Comparison of ENCODE assay signal across 9 mouse cellular contexts in the genomic region with DNA sequence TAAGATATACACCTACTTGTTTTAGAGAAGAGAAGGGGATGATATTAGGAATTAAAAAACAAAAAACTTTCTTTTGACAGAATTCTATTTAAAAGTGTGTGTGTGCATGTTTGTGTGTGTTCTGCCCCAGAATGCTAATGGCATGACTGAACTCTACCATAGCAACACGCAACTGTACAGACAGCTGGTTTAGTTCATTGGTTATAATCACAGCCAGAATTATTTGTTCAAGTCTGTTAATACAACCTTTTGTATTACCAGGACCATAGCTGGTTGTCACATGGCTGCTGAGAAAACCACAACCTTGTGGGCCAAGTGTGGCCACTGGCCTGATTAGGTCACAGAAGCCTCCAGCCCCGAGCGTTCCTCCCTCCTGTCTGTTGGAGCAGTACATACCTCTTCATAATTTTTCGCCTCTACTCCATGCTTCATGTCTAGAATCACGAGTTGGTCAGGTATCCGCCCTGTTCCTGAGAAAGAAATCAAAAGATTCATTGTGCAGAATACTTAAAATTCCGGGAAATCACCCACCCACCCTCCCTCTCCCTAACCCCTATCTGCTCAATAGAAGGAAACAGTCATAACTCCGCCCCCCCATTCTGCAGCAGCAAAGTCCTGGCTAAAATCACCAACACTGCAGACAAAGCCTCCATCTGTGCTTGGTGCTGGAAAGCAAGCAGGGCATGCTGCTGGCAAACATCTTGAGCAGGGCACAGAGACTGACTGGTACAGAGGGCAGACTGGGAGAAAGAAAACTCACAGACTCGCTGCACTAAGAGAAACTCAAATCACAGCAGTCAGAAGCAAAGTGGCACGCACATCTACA. TPM values are rescaled to one million over a fixed set of nuclear protein-coding genes. Genes with fewer than 3 reads are reported as not detected.
A peak's percentile ranks its signal among the peaks of the same experiment; 100 is the strongest.
DNase-seq lines count a peak whose midpoint lies in the region; ATAC-seq and TF ChIP-seq lines count a peak whose summit lies in the region.
"Had no signal": no experiment of that assay in that cellular context is flagged by ENCODE, and none has a peak within 500 bp of the region (broad histone marks: within the 10 kb centered on the region; RNA-seq: fewer than 3 reads in every experiment).

No protein-coding gene starts in this region.

- H3K79me2 ChIP-seq in heart, adult 2 months (replicated peaks; ENCODE audit: control insufficient read depth, insufficient read depth, low read length) = peaks cover 5% of the 10 kb centered on the region

- 0 out of 2 replicates have a peak, but pooled peaks have one; percentile 38 for TF ChIP-seq EP300 in heart, adult 2 months (IDR thresholded peaks at IDR 0.05; ENCODE audit: insufficient read depth, low read depth, low read length)

- WGBS in embryonic facial prominence, embryonic 11.5 days = 79% methylated on average over 10 of the region's 10 CpGs
- 86% methylated on average over 10 of the region's 10 CpGs for WGBS in embryonic facial prominence, embryonic 10.5 days
- WGBS in heart, adult 2 months = 45% methylated on average over 10 of the region's 10 CpGs
- 24% methylated on average over 10 of the region's 10 CpGs for WGBS in olfactory bulb, adult 2 months

- no peak for DNase-seq in embryonic facial prominence, embryonic 11.5 days (ENCODE audit: low spot score)
- DNase-seq in embryonic facial prominence, embryonic 10.5 days (ENCODE audit: low spot score) = no peak
- DNase-seq in Patski (ENCODE audit: low read depth, low spot score) = no peak
- DNase-seq in heart, adult 2 months = peak in 1 of 2 experiments; percentile 48
- peak; percentile 60 to 86 for DNase-seq in layer of hippocampus, postnatal 14 days (ENCODE audit: low spot score in 2 of 2)
- DNase-seq in retina, postnatal 1 day = no peak
- no peak for DNase-seq in gastrocnemius, postnatal 4 days (ENCODE audit: low spot score in 2 of 2)

- CTCF ChIA-PET in Patski (lab: Charles Lee) = interaction anchor here (1.3 kb wide), 1 partner anchor 10 kb away, joined by 3 read pairs; no protein-coding TSS in a partner anchor

- H3K27me3 ChIP-seq in embryonic facial prominence, embryonic 11.5 days (ENCODE audit: control insufficient read depth, insufficient read depth, low read length) = no peaks in the 10 kb centered on the region
- H3K27me3 ChIP-seq in embryonic facial prominence, embryonic 10.5 days (replicated peaks; ENCODE audit: low read depth, poor library complexity, severe bottlenecking) = no peaks in the 10 kb centered on the region
- no peaks in the 10 kb centered on the region for H3K27me3 ChIP-seq in Patski
- no peaks in the 10 kb centered on the region for H3K27me3 ChIP-seq in heart, adult 2 months (ENCODE audit: control insufficient read depth, insufficient read depth, low read length)
- H3K27me3 ChIP-seq: megakaryocyte, embryonic 14.5 days had no signal

- ATAC-seq in embryonic facial prominence, embryonic 11.5 days (replicated peaks; ENCODE audit: insufficient number of reproducible peaks, low FRiP score, low TSS enrichment, low read depth) = no peak
- peak; percentile 44 for ATAC-seq in Patski

- no peak overlapping the region for H3K4me3 ChIP-seq in embryonic facial prominence, embryonic 11.5 days (ENCODE audit: low read depth, low read length)
- H3K4me3 ChIP-seq in embryonic facial prominence, embryonic 10.5 days = no peak overlapping the region
- 0 out of 2 replicates have a peak overlapping the region, but pooled peaks have one; percentile 9 for H3K4me3 ChIP-seq in heart, adult 2 months
- no peak overlapping the region for H3K4me3 ChIP-seq in olfactory bulb, adult 2 months (ENCODE audit: insufficient read depth, low read depth, low read length)
- H3K4me3 ChIP-seq: megakaryocyte, embryonic 14.5 days had no signal

- in situ Hi-C loops in Patski (cut with MboI; ENCODE audit: low pct_unique_long_range_greater_than_20kb) = no loop called here

- H3K4me1 ChIP-seq in embryonic facial prominence, embryonic 11.5 days (ENCODE audit: control insufficient read depth, insufficient read depth, low read length) = no peaks in the 10 kb centered on the region
- no peaks in the 10 kb centered on the region for H3K4me1 ChIP-seq in embryonic facial prominence, embryonic 10.5 days
- peaks cover 20% of the 10 kb centered on the region for H3K4me1 ChIP-seq in heart, adult 2 months (ENCODE audit: control insufficient read depth, insufficient read depth, low read length)
- H3K4me1 ChIP-seq in olfactory bulb, adult 2 months (ENCODE audit: control insufficient read depth, insufficient read depth, low read length) = peaks cover 3% of the 10 kb centered on the region

- TF ChIP-seq CTCF in Patski (IDR thresholded peaks at IDR 0.05) = no peak
- no peak for TF ChIP-seq CTCF in heart, adult 2 months (IDR thresholded peaks at IDR 0.05)
- no peak for TF ChIP-seq CTCF in olfactory bulb, adult 2 months (IDR thresholded peaks at IDR 0.05; ENCODE audit: insufficient read depth, low read depth, low read length)

- no peak overlapping the region for H3K9ac ChIP-seq in embryonic facial prominence, embryonic 11.5 days (replicated peaks; ENCODE audit: low read length)
- peak overlapping the region; percentile 41; the same call in 1 of the 2 replicates for H3K9ac ChIP-seq in heart, adult 2 months (ENCODE audit: low read depth, low read length)

- intact Hi-C loops in heart, adult 2 months (cut with DNase I) = no loop called here

- POLR2A ChIA-PET in Patski (lab: Charles Lee) = no interaction called here

- TF ChIP-seq POLR2A in heart, adult 2 months (IDR thresholded peaks at IDR 0.05; ENCODE audit: insufficient read depth, low read depth, low read length) = peak; percentile 74
- no peak for TF ChIP-seq POLR2A in olfactory bulb, adult 2 months (IDR thresholded peaks at IDR 0.05; ENCODE audit: insufficient read depth, low read depth, low read length)

- no peak overlapping the region for H3K4me2 ChIP-seq in embryonic facial prominence, embryonic 11.5 days (ENCODE audit: low read depth, low read length)

- H3K9me3 ChIP-seq in embryonic facial prominence, embryonic 11.5 days (replicated peaks; ENCODE audit: control insufficient read depth, low read length) = no peaks in the 10 kb centered on the region
- no peaks in the 10 kb centered on the region for H3K9me3 ChIP-seq in embryonic facial prominence, embryonic 10.5 days
- H3K9me3 ChIP-seq: megakaryocyte, embryonic 14.5 days had no signal

- 0 out of 2 replicates have a peak overlapping the region, but pooled peaks have one; percentile 28 for H3K27ac ChIP-seq in embryonic facial prominence, embryonic 11.5 days (replicated peaks; ENCODE audit: low read depth, low read length)
- H3K27ac ChIP-seq in embryonic facial prominence, embryonic 10.5 days (replicated peaks) = no peak overlapping the region
- H3K27ac ChIP-seq in heart, adult 2 months = peak overlapping the region; percentile 81
- peak overlapping the region; percentile 78 for H3K27ac ChIP-seq in olfactory bulb, adult 2 months (ENCODE audit: insufficient read depth, low read depth, low read length)

- no peaks in the 10 kb centered on the region; the same call in 1 of the 2 replicates for H3K36me3 ChIP-seq in embryonic facial prominence, embryonic 11.5 days (replicated peaks; ENCODE audit: control insufficient read depth, insufficient read depth, low read depth, low read length)
- peaks cover 76% of the 10 kb centered on the region for H3K36me3 ChIP-seq in embryonic facial prominence, embryonic 10.5 days (replicated peaks)
- peaks cover 37% of the 10 kb centered on the region for H3K36me3 ChIP-seq in heart, adult 2 months (ENCODE audit: control insufficient read depth, insufficient read depth, low read length)

RNA-seq across cellular contexts. Expression of a gene that starts 11.5 kb away (rescaled TPM):
- polyA plus RNA-seq in embryonic facial prominence, embryonic 11.5 days (2014; fragmentation: Nextera tagmentation; extraction: Ambion mirVana) = 15.2 and 15.7 TPM in 2 replicates
- 24.5 and 26.6 TPM in 2 replicates for polyA plus RNA-seq in embryonic facial prominence, embryonic 10.5 days (2016; fragmentation: Nextera tagmentation; extraction: Ambion mirVana)
- polyA plus RNA-seq in Patski (2021) = 82.4 TPM
- 100 to 1,000 TPM; 107 to 116 TPM for total RNA-seq in heart, adult 2 months (2021)
- polyA plus RNA-seq in heart, adult 2 months (2012; rRNA removed) = 41.6 and 74.4 TPM in 2 replicates
- 10 to 100 TPM; 29.4 to 29.6 TPM for total RNA-seq in layer of hippocampus, postnatal 14 days (2021)
- not detected in 2 replicates for polyA plus RNA-seq in olfactory bulb, adult 2 months (2012; ENCODE audit: insufficient read depth, insufficient read length, low replicate concordance, missing spikeins)
- total RNA-seq in gastrocnemius, postnatal 4 days (2021) = 10 to 100 TPM; 59.6 to 60.9 TPM

RNA-seq across cellular contexts. Expression of a gene that starts 24.0 kb away (rescaled TPM):
- 297 and 302 TPM in 2 replicates for polyA plus RNA-seq in embryonic facial prominence, embryonic 11.5 days (2014; fragmentation: Nextera tagmentation; extraction: Ambion mirVana)
- polyA plus RNA-seq in embryonic facial prominence, embryonic 10.5 days (2016; fragmentation: Nextera tagmentation; extraction: Ambion mirVana) = 243 and 251 TPM in 2 replicates
- 238 TPM for polyA plus RNA-seq in Patski (2021)
- total RNA-seq in heart, adult 2 months (2021) = 100 to 1,000 TPM; 164 to 186 TPM
- 108 and 130 TPM in 2 replicates for polyA plus RNA-seq in heart, adult 2 months (2012; rRNA removed)
- 100 to 1,000 TPM; 146 to 156 TPM for total RNA-seq in layer of hippocampus, postnatal 14 days (2021)
- polyA plus RNA-seq in olfactory bulb, adult 2 months (2012; ENCODE audit: insufficient read depth, insufficient read length, low replicate concordance, missing spikeins) = not detected in 2 replicates
- 100 to 1,000 TPM; 190 to 191 TPM for total RNA-seq in gastrocnemius, postnatal 4 days (2021)

Comparison
In these comparisons a context has a peak if more than half of its experiments do, and no peak if none do; other contexts are left out.
1. DNase-seq: peak in layer of hippocampus, postnatal 14 days (2 of 2); none in embryonic facial prominence, embryonic 11.5 days (single experiment), embryonic facial prominence, embryonic 10.5 days (single experiment), Patski (single experiment), retina, postnatal 1 day (single experiment) and gastrocnemius, postnatal 4 days (0 of 2).